Mouse (Mus musculus): ENCODE data around the gene Dip2c. TPM values are rescaled to one million over a fixed set of nuclear protein-coding genes. Genes with fewer than 3 reads are reported as not detected.

The Dip2c gene
- polyA plus RNA-seq, 1 experiment, result 24.8 TPM

- TF ChIP-seq CTCF (IDR thresholded peaks at IDR 0.05; ENCODE audit: extremely low read depth, insufficient read depth, low read length) (no peak), POLR2A (IDR thresholded peaks at IDR 0.05; ENCODE audit: extremely low read depth, insufficient read depth, low read length) (no peak)
Observed at GRCm38 (mm10) chr13:9353890-9354289, 77.6 kb downstream of the Dip2c start.

GRCm38 (mm10) chr13:9355331-9355730, 79.0 kb downstream of the Dip2c start:
- TF ChIP-seq CTCF (IDR thresholded peaks at IDR 0.05; ENCODE audit: extremely low read depth, insufficient read depth, low read length) (no peak), POLR2A (IDR thresholded peaks at IDR 0.05; ENCODE audit: extremely low read depth, insufficient read depth, low read length) (no peak)
- H3K4me3 ChIP-seq (ENCODE audit: insufficient read depth, low read length), result no peak overlapping the region
- H3K4me1 ChIP-seq (ENCODE audit: control insufficient read depth, insufficient read depth, low read length), result peaks cover 2% of the 10 kb centered on the region
- no peak overlapping the region for H3K27ac ChIP-seq (ENCODE audit: insufficient read depth, low read length)

More at GRCm38 (mm10) chr13:9353890-9354289, 77.6 kb downstream of the Dip2c start:
- peaks cover 5% of the 10 kb centered on the region for H3K4me1 ChIP-seq (ENCODE audit: control insufficient read depth, insufficient read depth, low read length)
- H3K27ac ChIP-seq (ENCODE audit: insufficient read depth, low read length), result no peak overlapping the region
- H3K4me3 ChIP-seq (ENCODE audit: insufficient read depth, low read length), result no peak overlapping the region

- TF ChIP-seq CTCF (IDR thresholded peaks at IDR 0.05; ENCODE audit: extremely low read depth, insufficient read depth, low read length), result no peak
- no peak for TF ChIP-seq POLR2A (IDR thresholded peaks at IDR 0.05; ENCODE audit: extremely low read depth, insufficient read depth, low read length)
- Histone ChIP-seq H3K4me3 (ENCODE audit: insufficient read depth, low read length) (no peak overlapping the region), H3K27ac (ENCODE audit: insufficient read depth, low read length) (no peak overlapping the region), H3K4me1 (ENCODE audit: control insufficient read depth, insufficient read depth, low read length) (peaks cover 4% of the 10 kb centered on the region)
Observed at GRCm38 (mm10) chr13:9361457-9361856, 85.1 kb downstream of the Dip2c start.

- TF ChIP-seq CTCF (IDR thresholded peaks at IDR 0.05; ENCODE audit: extremely low read depth, insufficient read depth, low read length) (no peak), POLR2A (IDR thresholded peaks at IDR 0.05; ENCODE audit: extremely low read depth, insufficient read depth, low read length) (no peak)
- H3K4me1 ChIP-seq (ENCODE audit: control insufficient read depth, insufficient read depth, low read length), result peaks cover 2% of the 10 kb centered on the region; the same call in 1 of the 2 replicates
- no peak overlapping the region for H3K27ac ChIP-seq (ENCODE audit: insufficient read depth, low read length)
- H3K4me3 ChIP-seq (ENCODE audit: insufficient read depth, low read length), result no peak overlapping the region
Observed at GRCm38 (mm10) chr13:9371387-9371786, 95.1 kb downstream of the Dip2c start.

GRCm38 (mm10) chr13:9377130-9377529, 100.8 kb downstream of the Dip2c start:
- Histone ChIP-seq H3K4me1 (ENCODE audit: control insufficient read depth, insufficient read depth, low read length) (no peaks in the 10 kb centered on the region; the same call in 1 of the 2 replicates), H3K27ac (ENCODE audit: insufficient read depth, low read length) (no peak overlapping the region), H3K4me3 (ENCODE audit: insufficient read depth, low read length) (no peak overlapping the region)
- TF ChIP-seq CTCF (IDR thresholded peaks at IDR 0.05; ENCODE audit: extremely low read depth, insufficient read depth, low read length), result no peak
- TF ChIP-seq POLR2A (IDR thresholded peaks at IDR 0.05; ENCODE audit: extremely low read depth, insufficient read depth, low read length), result no peak

- H3K4me3 ChIP-seq (ENCODE audit: insufficient read depth, low read length), result no peak overlapping the region
- no peak for TF ChIP-seq CTCF (IDR thresholded peaks at IDR 0.05; ENCODE audit: extremely low read depth, insufficient read depth, low read length)
- TF ChIP-seq POLR2A (IDR thresholded peaks at IDR 0.05; ENCODE audit: extremely low read depth, insufficient read depth, low read length), result no peak
- H3K27ac ChIP-seq (ENCODE audit: insufficient read depth, low read length), result no peak overlapping the region
- peaks cover 2% of the 10 kb centered on the region for H3K4me1 ChIP-seq (ENCODE audit: control insufficient read depth, insufficient read depth, low read length)
Observed at GRCm38 (mm10) chr13:9380740-9381410, 104.5 kb downstream of the Dip2c start.

- Histone ChIP-seq H3K4me3 (ENCODE audit: insufficient read depth, low read length) (no peak overlapping the region), H3K4me1 (ENCODE audit: control insufficient read depth, insufficient read depth, low read length) (peaks cover under 1% of the 10 kb centered on the region), H3K27ac (ENCODE audit: insufficient read depth, low read length) (no peak overlapping the region)
- TF ChIP-seq CTCF (IDR thresholded peaks at IDR 0.05; ENCODE audit: extremely low read depth, insufficient read depth, low read length) (no peak), POLR2A (IDR thresholded peaks at IDR 0.05; ENCODE audit: extremely low read depth, insufficient read depth, low read length) (no peak)
Observed at GRCm38 (mm10) chr13:9388017-9388416, 111.7 kb downstream of the Dip2c start.

GRCm38 (mm10) chr13:9389334-9389733, 113.0 kb downstream of the Dip2c start:
- no peak overlapping the region for H3K27ac ChIP-seq (ENCODE audit: insufficient read depth, low read length)
- H3K4me3 ChIP-seq (ENCODE audit: insufficient read depth, low read length), result no peak overlapping the region
- TF ChIP-seq POLR2A (IDR thresholded peaks at IDR 0.05; ENCODE audit: extremely low read depth, insufficient read depth, low read length) (no peak), CTCF (IDR thresholded peaks at IDR 0.05; ENCODE audit: extremely low read depth, insufficient read depth, low read length) (no peak)
- no peaks in the 10 kb centered on the region; the same call in 1 of the 2 replicates for H3K4me1 ChIP-seq (ENCODE audit: control insufficient read depth, insufficient read depth, low read length)

GRCm38 (mm10) chr13:9390204-9390804, 114.0 kb downstream of the Dip2c start:
- Histone ChIP-seq H3K27ac (ENCODE audit: insufficient read depth, low read length) (no peak overlapping the region), H3K4me3 (ENCODE audit: insufficient read depth, low read length) (no peak overlapping the region), H3K4me1 (ENCODE audit: control insufficient read depth, insufficient read depth, low read length) (no peaks in the 10 kb centered on the region; the same call in 1 of the 2 replicates)
- TF ChIP-seq POLR2A (IDR thresholded peaks at IDR 0.05; ENCODE audit: extremely low read depth, insufficient read depth, low read length), result no peak

GRCm38 (mm10) chr13:9393470-9393869, 117.1 kb downstream of the Dip2c start:
- H3K4me3 ChIP-seq (ENCODE audit: insufficient read depth, low read length), result no peak overlapping the region
- H3K4me1 ChIP-seq (ENCODE audit: control insufficient read depth, insufficient read depth, low read length), result no peaks in the 10 kb centered on the region; the same call in 1 of the 2 replicates
- no peak overlapping the region for H3K27ac ChIP-seq (ENCODE audit: insufficient read depth, low read length)
- no peak for TF ChIP-seq CTCF (IDR thresholded peaks at IDR 0.05; ENCODE audit: extremely low read depth, insufficient read depth, low read length)
- TF ChIP-seq POLR2A (IDR thresholded peaks at IDR 0.05; ENCODE audit: extremely low read depth, insufficient read depth, low read length), result no peak

Measured in cortical plate, adult 2 months (tissue).